Mouse (Mus musculus) hindbrain, embryonic 14.5 days (tissue): ENCODE measurements around the gene Pik3ap1. TPM values are rescaled to one million over a fixed set of nuclear protein-coding genes. Genes with fewer than 3 reads are reported as not detected.

ENCODE experiments used
- ATAC-seq: fragments of 200-750 bp; cut with Nextera tagmentation; 2 replicates; pipeline ENCODE4 v1.8.0; 2017; ENCODE audit warnings: moderate number of reproducible peaks, mild to moderate bottlenecking, moderate TSS enrichment, moderate library complexity; ENCODE audit not compliant: low FRiP score
- DNase-seq: peaks from one replicate; pipeline ENCODE4 v3.0.0-alpha.2; 2015; ENCODE audit warnings: low spot score
- H3K27ac ChIP-seq: fragments of 300-500 bp; sonication (generic); 2 replicates; pipeline ENCODE4 v1.5.1; 2014; ENCODE audit warnings: mild to moderate bottlenecking, moderate library complexity
- H3K27me3 ChIP-seq: fragments of 300-500 bp; sonication (generic); 2 replicates; pipeline ENCODE4 v1.6.1; 2014; ENCODE audit warnings: mild to moderate bottlenecking, low read length, mixed read lengths; ENCODE audit not compliant: control insufficient read depth, insufficient read depth
- H3K36me3 ChIP-seq: fragments of 300-500 bp; sonication (generic); replicated peaks from 2 replicates; pipeline ENCODE4 v1.6.1; 2014; ENCODE audit not compliant: control insufficient read depth, insufficient read depth
- H3K4me1 ChIP-seq: fragments of 300-500 bp; sonication (generic); replicated peaks from 2 replicates; pipeline ENCODE4 v1.6.1; 2014; ENCODE audit warnings: antibody characterized with exemption, low read length, mixed read lengths; ENCODE audit not compliant: control insufficient read depth, insufficient read depth
- H3K4me2 ChIP-seq: fragments of 300-500 bp; sonication (generic); replicated peaks from 2 replicates; pipeline ENCODE4 v1.6.1; 2014; ENCODE audit warnings: mild to moderate bottlenecking, moderate library complexity
- H3K4me3 ChIP-seq: fragments of 300-500 bp; sonication (generic); replicated peaks from 2 replicates; pipeline ENCODE4 v1.5.1; 2014; ENCODE audit warnings: mild to moderate bottlenecking, low read length
- H3K9ac ChIP-seq: fragments of 300-500 bp; sonication (generic); 2 replicates; pipeline ENCODE4 v1.6.1; 2014
- H3K9me3 ChIP-seq: fragments of 300-500 bp; sonication (generic); 2 replicates; pipeline ENCODE4 v1.6.1; 2016; ENCODE audit warnings: low read length; ENCODE audit not compliant: control insufficient read depth
- WGBS: fragments of 180-500 bp; shearing (Covaris S2); extraction: QIAGEN DNeasy Blood & Tissue Kit; methylation state at CpG from one replicate; pipeline ENCODE4 v1.1.7; 2014; 5-methylcytosine and 5-hydroxymethylcytosine counted together
- polyA plus RNA-seq: library from polyadenylated mRNA; unstranded; fragments of >200 nt; fragmentation: Nextera tagmentation; extraction: Ambion mirVana; gene quantifications from 2 replicates; pipeline ENCODE4 v1.2.1, GENCODE M21; 2014

Pik3ap1 gene
- polyA plus RNA-seq, 1 experiment from 2014 or later = 2.2 TPM

DNA sequence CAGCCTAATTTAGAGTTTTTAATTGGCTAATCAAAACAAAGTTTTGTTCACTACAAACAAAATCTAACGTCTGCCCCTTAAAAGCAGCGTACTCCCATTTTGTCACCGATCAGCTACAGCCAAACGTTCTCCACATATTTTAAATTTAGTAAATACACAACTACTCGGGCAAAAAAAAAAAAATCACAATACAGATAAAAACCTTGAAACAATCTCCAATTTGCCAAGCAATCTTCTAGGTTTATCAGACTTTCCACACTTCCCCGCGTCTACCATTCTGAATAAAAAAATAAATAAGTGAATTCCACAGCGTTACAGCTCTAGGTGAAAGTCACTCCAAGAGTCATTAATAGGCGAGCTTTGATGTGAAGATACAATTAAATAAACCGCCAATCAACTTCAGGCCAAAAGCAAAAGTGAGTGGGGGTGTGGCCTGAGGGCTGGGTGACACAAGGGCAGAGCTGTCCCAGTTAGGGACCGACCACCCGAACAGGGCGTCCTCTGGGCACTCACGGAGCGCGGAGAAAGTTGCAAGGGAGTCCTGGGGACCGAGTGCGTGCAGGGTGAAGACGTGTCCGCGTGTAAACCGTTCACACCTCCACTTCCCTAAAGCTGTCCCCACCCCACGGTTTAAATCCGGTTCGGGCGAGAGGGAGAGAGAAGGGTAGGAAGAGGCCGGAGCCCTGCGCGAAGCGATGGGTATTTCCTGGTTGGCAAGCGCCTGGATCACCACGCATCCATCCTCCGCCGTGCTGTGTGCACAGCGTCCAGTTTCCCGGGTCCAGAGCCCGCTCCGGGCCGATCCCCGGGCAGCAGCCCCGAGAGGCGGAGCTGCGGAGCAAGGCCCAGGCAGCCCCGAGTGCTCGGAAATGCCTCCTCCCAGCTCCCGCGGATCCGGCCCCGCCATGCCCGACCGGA, 121.9 kb downstream of the Pik3ap1 start:
- ATAC-seq = peak; percentile 85
- DNase-seq = peak; percentile 62
- WGBS = 6% methylated on average over 48 of the region's 51 CpGs
- peak overlapping the region; percentile 92 for H3K9ac ChIP-seq
- peak overlapping the region; percentile 70 for H3K4me2 ChIP-seq
- peak overlapping the region; percentile 94 for H3K4me3 ChIP-seq
- no peaks in the 10 kb centered on the region for H3K9me3 ChIP-seq
- no peaks in the 10 kb centered on the region for H3K27me3 ChIP-seq
- no peaks in the 10 kb centered on the region for H3K36me3 ChIP-seq
- H3K4me1 ChIP-seq = peaks cover 31% of the 10 kb centered on the region
- H3K27ac ChIP-seq = peak overlapping the region; percentile 97

GRCm38 (mm10) chr19:41260736-41261135, 124.2 kb downstream of the Pik3ap1 start:
- Histone ChIP-seq H3K36me3 (no peaks in the 10 kb centered on the region), H3K27me3 (no peaks in the 10 kb centered on the region), H3K9me3 (no peaks in the 10 kb centered on the region), H3K4me2 (no peak overlapping the region), H3K4me1 (peaks cover 31% of the 10 kb centered on the region), H3K4me3 (no peak overlapping the region), H3K27ac (no peak overlapping the region), H3K9ac (no peak overlapping the region)
- DNase-seq = no peak
- WGBS = 96% methylated on average over 3 of the region's 3 CpGs
- ATAC-seq = no peak

DNA sequence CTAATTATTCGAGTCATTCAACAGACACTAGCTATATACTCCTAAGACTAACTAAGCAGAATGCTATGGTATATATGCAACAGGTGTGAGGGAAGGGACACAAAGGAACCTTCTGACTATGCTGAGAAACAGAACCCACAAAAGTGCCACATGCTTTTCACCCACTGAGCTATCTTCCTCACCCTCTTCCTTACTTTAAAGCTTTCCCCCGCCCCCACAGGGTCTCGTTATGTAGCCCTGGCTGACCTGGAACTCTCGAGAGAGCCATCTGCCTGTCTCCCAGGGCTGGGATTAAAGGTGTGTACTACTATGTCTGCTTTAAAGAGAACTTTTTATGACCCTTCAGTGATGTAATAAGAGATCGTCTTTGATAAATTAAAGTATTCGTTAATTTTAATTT, 125.6 kb downstream of the Pik3ap1 start:
- H3K36me3 ChIP-seq = no peaks in the 10 kb centered on the region; the same call in 1 of the 2 replicates
- DNase-seq = no peak
- no peak overlapping the region for H3K9ac ChIP-seq
- H3K9me3 ChIP-seq = no peaks in the 10 kb centered on the region
- 87% methylated on average over 6 of the region's 6 CpGs for WGBS
- H3K4me2 ChIP-seq = no peak overlapping the region
- no peak overlapping the region for H3K27ac ChIP-seq
- no peak for ATAC-seq
- H3K4me1 ChIP-seq = peaks cover 25% of the 10 kb centered on the region
- H3K4me3 ChIP-seq = no peak overlapping the region
- H3K27me3 ChIP-seq = no peaks in the 10 kb centered on the region

GRCm38 (mm10) chr19:41258707-41259106, 126.2 kb downstream of the Pik3ap1 start:
- H3K4me1 ChIP-seq = peaks cover 25% of the 10 kb centered on the region
- no peaks in the 10 kb centered on the region for H3K9me3 ChIP-seq
- no peak overlapping the region for H3K9ac ChIP-seq
- 49% methylated on average over 2 of the region's 2 CpGs for WGBS
- no peaks in the 10 kb centered on the region for H3K27me3 ChIP-seq
- H3K36me3 ChIP-seq = no peaks in the 10 kb centered on the region; the same call in 1 of the 2 replicates
- no peak overlapping the region for H3K4me2 ChIP-seq
- ATAC-seq (no peak), DNase-seq (no peak)
- H3K27ac ChIP-seq = no peak overlapping the region
- no peak overlapping the region for H3K4me3 ChIP-seq

GRCm38 (mm10) chr19:41254584-41254983, 130.3 kb downstream of the Pik3ap1 start:
- Histone ChIP-seq H3K4me1 (no peaks in the 10 kb centered on the region), H3K4me2 (no peak overlapping the region), H3K9me3 (no peaks in the 10 kb centered on the region), H3K36me3 (no peaks in the 10 kb centered on the region; the same call in 1 of the 2 replicates), H3K27ac (no peak overlapping the region), H3K9ac (no peak overlapping the region), H3K27me3 (no peaks in the 10 kb centered on the region), H3K4me3 (no peak overlapping the region)
- no peak for DNase-seq
- 94% methylated on average over 5 of the region's 5 CpGs for WGBS
- no peak for ATAC-seq

DNA sequence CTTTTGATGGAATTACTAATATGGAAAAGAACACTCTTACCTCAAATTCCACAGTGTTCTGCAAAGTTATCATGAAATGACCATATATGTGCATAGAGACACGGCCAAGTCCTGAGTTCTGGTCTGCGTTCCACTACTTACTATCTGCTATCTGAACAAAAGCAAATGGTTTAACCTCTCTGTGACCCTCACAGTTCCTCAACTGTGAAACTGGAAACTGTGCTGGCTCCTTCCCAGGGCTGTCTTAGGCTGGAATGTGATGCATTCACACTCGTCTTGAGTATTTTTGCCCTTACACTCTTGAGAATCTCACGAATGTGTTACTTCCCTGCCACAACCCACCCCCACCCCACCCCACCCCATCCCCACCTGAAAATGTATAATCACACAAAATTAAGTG, 135.9 kb downstream of the Pik3ap1 start:
- Histone ChIP-seq H3K27ac (no peak overlapping the region), H3K4me3 (no peak overlapping the region), H3K9me3 (no peaks in the 10 kb centered on the region), H3K4me1 (no peaks in the 10 kb centered on the region), H3K27me3 (no peaks in the 10 kb centered on the region), H3K36me3 (peaks cover 21% of the 10 kb centered on the region), H3K4me2 (no peak overlapping the region), H3K9ac (no peak overlapping the region)
- DNase-seq (no peak), ATAC-seq (no peak)
- 84% methylated on average over 4 of the region's 4 CpGs for WGBS

DNA sequence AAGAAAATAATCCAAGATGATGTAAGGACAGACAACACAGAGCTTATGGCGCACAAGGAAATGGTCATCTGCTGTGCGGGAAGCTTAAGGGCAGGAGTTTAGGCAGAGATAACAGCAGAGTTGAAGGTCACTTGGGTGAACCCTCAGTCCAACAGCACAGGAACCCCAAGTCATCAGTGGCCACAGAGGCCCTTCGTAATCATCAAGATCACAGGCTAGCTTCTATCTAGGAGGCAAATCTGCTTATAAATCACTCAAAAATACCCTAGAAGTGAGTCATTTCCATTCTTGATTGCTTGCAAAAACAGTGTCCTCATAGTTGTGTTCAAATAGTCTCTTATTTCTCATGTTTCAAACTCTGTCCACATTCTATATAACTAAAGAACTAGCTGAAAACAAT, 136.6 kb downstream of the Pik3ap1 start:
- Histone ChIP-seq H3K4me3 (no peak overlapping the region), H3K4me2 (no peak overlapping the region), H3K36me3 (peaks cover 25% of the 10 kb centered on the region), H3K27me3 (no peaks in the 10 kb centered on the region), H3K9me3 (no peaks in the 10 kb centered on the region), H3K27ac (no peak overlapping the region), H3K4me1 (no peaks in the 10 kb centered on the region), H3K9ac (no peak overlapping the region)
- no peak for DNase-seq
- 97% methylated on average over 3 of the region's 3 CpGs for WGBS
- no peak for ATAC-seq

DNA sequence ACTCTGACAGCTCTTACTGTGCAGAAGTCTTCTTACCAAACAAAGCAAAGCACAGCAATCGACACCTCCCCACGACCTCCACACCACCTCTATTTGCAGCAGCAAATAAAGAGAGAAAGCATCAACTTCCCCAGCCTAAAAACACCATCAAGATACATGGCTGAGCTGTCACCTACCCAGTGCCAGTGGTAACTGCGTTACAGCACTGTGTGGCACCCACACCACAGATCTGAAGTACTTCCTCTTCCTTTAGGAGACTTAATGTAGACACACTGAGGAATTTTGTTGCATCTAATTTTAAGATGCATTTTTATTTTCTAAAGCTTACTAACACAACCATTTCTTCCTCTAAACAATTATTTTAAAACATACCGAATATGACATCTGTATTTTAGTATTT, 138.6 kb downstream of the Pik3ap1 start:
- no peaks in the 10 kb centered on the region for H3K27me3 ChIP-seq
- DNase-seq (no peak), ATAC-seq (no peak)
- no peaks in the 10 kb centered on the region for H3K4me1 ChIP-seq
- H3K4me2 ChIP-seq = no peak overlapping the region
- no peak overlapping the region for H3K9ac ChIP-seq
- WGBS = 88% methylated on average over 4 of the region's 4 CpGs
- no peak overlapping the region for H3K4me3 ChIP-seq
- H3K36me3 ChIP-seq = peaks cover 45% of the 10 kb centered on the region
- H3K27ac ChIP-seq = no peak overlapping the region
- H3K9me3 ChIP-seq = no peaks in the 10 kb centered on the region

DNA sequence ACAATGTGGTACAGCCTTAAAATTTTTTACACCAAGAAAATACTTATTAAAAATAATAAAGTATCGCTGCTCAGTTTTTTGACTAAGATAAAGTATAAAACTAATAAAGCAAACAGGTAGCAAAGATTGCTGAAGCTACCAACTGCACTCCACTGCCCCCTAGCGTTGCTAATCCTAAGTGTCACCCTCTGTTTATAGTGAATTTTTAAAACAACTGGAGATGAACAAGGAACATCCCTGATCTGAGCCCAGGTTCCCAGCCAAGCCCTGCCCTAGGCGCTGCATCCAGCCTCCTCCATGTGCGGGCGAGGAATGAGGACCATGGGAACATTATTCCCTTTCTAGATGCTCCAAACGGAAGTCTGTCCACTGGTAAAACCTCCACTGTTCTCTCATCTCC, 140.3 kb downstream of the Pik3ap1 start:
- Histone ChIP-seq H3K9me3 (no peaks in the 10 kb centered on the region), H3K27me3 (no peaks in the 10 kb centered on the region), H3K4me3 (no peak overlapping the region), H3K9ac (no peak overlapping the region), H3K4me2 (no peak overlapping the region), H3K27ac (no peak overlapping the region), H3K36me3 (peaks cover 60% of the 10 kb centered on the region), H3K4me1 (no peaks in the 10 kb centered on the region)
- ATAC-seq (no peak), DNase-seq (peak; percentile 86)
- WGBS = 65% methylated on average over 6 of the region's 6 CpGs
